Mouse (Mus musculus) liver, adult 2 months (tissue): ENCODE results near the gene Foxk2. TPM values are rescaled to one million over a fixed set of nuclear protein-coding genes. Genes with fewer than 3 reads are reported as not detected.
"Not testable (repeated sequence)": the region's sequence is repeated elsewhere in the genome, so short reads cannot be mapped to it uniquely, and the experiment has no call there.

ENCODE experiments used
- DNase-seq: peaks from one replicate; pipeline ENCODE4 v3.0.0-alpha.2; 2011; ENCODE audit warnings: low read depth, low spot score; ENCODE audit errors: extremely low read depth
- H3K27ac ChIP-seq: fragments of 200-500 bp; replicated peaks from 2 replicates; pipeline ENCODE4 v1.5.1; 2012; ENCODE audit warnings: low read depth, mild to moderate bottlenecking, control low read depth, inconsistent platforms, low read length; ENCODE audit not compliant: insufficient read depth
- H3K27me3 ChIP-seq: fragments of 200-500 bp; 2 replicates; pipeline ENCODE4 v1.6.1; 2012; ENCODE audit warnings: mild to moderate bottlenecking, moderate library complexity, low read length, inconsistent platforms; ENCODE audit not compliant: control insufficient read depth, insufficient read depth
- H3K36me3 ChIP-seq: fragments of 200-500 bp; 2 replicates; pipeline ENCODE4 v1.6.1; 2012; ENCODE audit warnings: low read length, inconsistent platforms; ENCODE audit not compliant: control insufficient read depth, insufficient read depth
- H3K4me1 ChIP-seq: fragments of 200-500 bp; 2 replicates; pipeline ENCODE4 v1.6.1; 2011; ENCODE audit warnings: low read length; ENCODE audit not compliant: control insufficient read depth, insufficient read depth
- H3K4me3 ChIP-seq: fragments of 200-500 bp; 2 replicates; pipeline ENCODE4 v1.5.1; 2011; ENCODE audit warnings: low read depth, mild to moderate bottlenecking, control low read depth, low read length, moderate library complexity; ENCODE audit not compliant: insufficient read depth
- H3K79me2 ChIP-seq: fragments of 200-500 bp; 2 replicates; pipeline ENCODE4 v1.6.1; 2012; ENCODE audit warnings: inconsistent platforms, mild to moderate bottlenecking, low read length, moderate library complexity; ENCODE audit not compliant: control insufficient read depth, insufficient read depth
- H3K9ac ChIP-seq: fragments of 200-500 bp; 2 replicates; pipeline ENCODE4 v1.6.1; 2012; ENCODE audit warnings: low read depth, mild to moderate bottlenecking, control low read depth, inconsistent platforms, low read length
- CTCF ChIP-seq: fragments of 200-500 bp; IDR thresholded peaks from 2 replicates; pipeline ENCODE4 v1.5.1; 2011; ENCODE audit warnings: low read depth, low read length, control low read depth
- POLR2A ChIP-seq: fragments of 200-500 bp; IDR thresholded peaks from 2 replicates; pipeline ENCODE4 v1.6.1; 2011; ENCODE audit warnings: low read length, control low read depth; ENCODE audit not compliant: insufficient read depth; ENCODE audit errors: extremely low read depth
- WGBS: fragments of 180-500 bp; shearing (Covaris S2); methylation state at CpG from one replicate; pipeline ENCODE4 v1.1.7; 2018; 5-methylcytosine and 5-hydroxymethylcytosine counted together
- polyA plus RNA-seq: library from polyadenylated mRNA; depleted of rRNA; stranded (reverse); fragments of >200 nt; gene quantifications from 2 replicates; pipeline ENCODE4 v1.2.3, GENCODE M21; 2012
- total RNA-seq: library from RNA; depleted of rRNA; stranded (reverse); fragments of >200 nt; gene quantifications from 2 replicates; pipeline ENCODE4 v1.2.3, GENCODE M21; 2014

Gene Foxk2
- total and polyA plus RNA-seq, 2 experiments, result 4.3 to 17.5 TPM

DNA sequence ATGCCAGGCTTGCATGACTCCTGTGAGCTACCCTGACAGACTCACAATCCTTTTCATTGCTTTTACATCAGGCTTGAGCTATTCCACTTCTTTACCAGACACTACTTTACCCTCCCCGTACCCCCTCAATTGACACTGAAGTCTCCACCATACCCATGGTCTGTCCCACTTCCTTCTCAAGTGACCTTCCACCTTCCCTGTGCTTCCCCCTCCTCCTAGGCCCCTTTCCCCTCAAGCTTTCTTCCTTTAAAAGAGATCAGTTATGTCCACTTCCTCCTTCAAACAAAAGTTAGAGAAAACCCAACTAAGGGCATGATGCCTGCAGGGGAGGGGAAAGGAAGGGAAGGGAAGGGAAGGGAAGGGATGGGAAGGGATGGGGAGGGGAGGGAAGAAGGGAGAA, 80.5 kb downstream of the Foxk2 start:
- Histone ChIP-seq H3K9ac (no peak overlapping the region), H3K79me2 (peaks cover 33% of the 10 kb centered on the region), H3K36me3 (peaks cover 52% of the 10 kb centered on the region), H3K27me3 (no peaks in the 10 kb centered on the region), H3K4me3 (no peak overlapping the region), H3K27ac (peak overlapping the region; percentile 35; the same call in 1 of the 2 replicates), H3K4me1 (peaks cover 22% of the 10 kb centered on the region)
- no peak for DNase-seq
- TF ChIP-seq POLR2A (no peak), CTCF (no peak)
- WGBS, result 83% methylated on average over 1 of the region's 1 CpGs

DNA sequence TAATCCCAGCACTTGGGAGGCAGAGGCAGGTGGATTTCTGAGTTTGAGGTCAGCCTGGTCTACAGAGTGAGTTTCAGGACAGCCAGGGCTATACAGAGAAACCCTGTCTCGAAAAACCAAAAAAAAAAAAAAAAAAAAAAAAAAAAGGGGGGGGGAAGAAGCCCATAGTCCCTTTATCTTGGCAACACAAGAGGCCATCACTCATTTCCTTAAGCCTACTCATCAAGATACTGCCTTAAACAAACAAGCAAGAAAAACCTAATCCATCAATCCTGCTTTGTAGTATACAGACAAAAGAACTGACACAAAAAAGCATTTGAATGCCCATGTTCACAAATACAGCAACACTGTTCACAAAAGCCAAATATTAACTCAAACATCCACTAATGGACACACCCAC, 82.6 kb downstream of the Foxk2 start:
- Histone ChIP-seq H3K27ac (peak overlapping the region; percentile 16; the same call in 1 of the 2 replicates), H3K79me2 (peaks cover 44% of the 10 kb centered on the region), H3K36me3 (peaks cover 38% of the 10 kb centered on the region), H3K4me1 (peaks cover 28% of the 10 kb centered on the region)
- H3K9ac ChIP-seq, H3K27me3 ChIP-seq, DNase-seq, H3K4me3 ChIP-seq: not testable (repeated sequence)
- 17% methylated on average over 1 of the region's 1 CpGs for WGBS

- WGBS, result 5% methylated on average over 2 of the region's 2 CpGs
- Histone ChIP-seq H3K4me3 (no peak overlapping the region), H3K9ac (peak overlapping the region; percentile 66), H3K36me3 (peaks cover 21% of the 10 kb centered on the region), H3K27ac (peak overlapping the region; percentile 91), H3K27me3 (no peaks in the 10 kb centered on the region), H3K79me2 (peaks cover 45% of the 10 kb centered on the region), H3K4me1 (peaks cover 39% of the 10 kb centered on the region)
- TF ChIP-seq CTCF (no peak), POLR2A (no peak)
- DNase-seq, result peak; percentile 99
Observed at GRCm38 (mm10) chr11:121347036-121347435, 87.2 kb downstream of the Foxk2 start.

DNA sequence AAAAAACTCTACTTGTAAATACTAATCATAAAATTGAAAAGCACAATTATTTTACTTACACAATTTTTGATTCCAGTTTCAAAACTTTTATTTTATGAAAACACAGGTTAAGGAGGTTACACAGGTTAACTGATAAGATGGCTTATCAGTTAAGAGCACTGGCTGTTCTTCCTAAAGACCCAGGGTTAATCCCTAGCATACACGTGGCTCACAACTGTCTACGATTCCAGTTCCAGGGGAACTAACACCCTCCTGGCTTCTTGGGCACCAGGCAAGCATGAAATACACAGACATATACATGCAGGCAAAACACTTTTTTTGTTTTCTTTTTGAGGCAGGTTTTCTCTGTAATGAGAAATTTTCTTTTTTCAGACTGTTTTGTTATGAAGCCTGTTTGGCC, 88.4 kb downstream of the Foxk2 start:
- no peak overlapping the region for H3K4me3 ChIP-seq
- peaks cover 20% of the 10 kb centered on the region for H3K36me3 ChIP-seq
- no peak for TF ChIP-seq CTCF
- TF ChIP-seq POLR2A, result no peak
- H3K9ac ChIP-seq, result 0 out of 2 replicates have a peak overlapping the region, but pooled peaks have one; percentile 18
- peaks cover 36% of the 10 kb centered on the region for H3K4me1 ChIP-seq
- no peaks in the 10 kb centered on the region for H3K27me3 ChIP-seq
- peak; percentile 82 for DNase-seq
- H3K79me2 ChIP-seq, result peaks cover 51% of the 10 kb centered on the region
- WGBS, result 32% methylated on average over 2 of the region's 2 CpGs
- H3K27ac ChIP-seq, result peak overlapping the region; percentile 71

- not testable (repeated sequence) for H3K9ac ChIP-seq, H3K27me3 ChIP-seq, H3K4me3 ChIP-seq, DNase-seq
- Histone ChIP-seq H3K27ac (peak overlapping the region; percentile 71), H3K79me2 (peaks cover 56% of the 10 kb centered on the region), H3K36me3 (peaks cover 17% of the 10 kb centered on the region), H3K4me1 (peaks cover 35% of the 10 kb centered on the region)
- WGBS, result 50% methylated on average over 3 of the region's 3 CpGs
Observed at GRCm38 (mm10) chr11:121348727-121349126, 88.9 kb downstream of the Foxk2 start.

- Histone ChIP-seq H3K27me3 (no peaks in the 10 kb centered on the region), H3K4me3 (peak overlapping the region; percentile 94), H3K36me3 (peaks cover 4% of the 10 kb centered on the region), H3K9ac (peak overlapping the region; percentile 98), H3K4me1 (peaks cover 26% of the 10 kb centered on the region), H3K27ac (peak overlapping the region; percentile 96), H3K79me2 (peaks cover 40% of the 10 kb centered on the region)
- WGBS, result 1% methylated on average over 41 of the region's 41 CpGs
- no peak for DNase-seq
- peak; percentile 45 for TF ChIP-seq CTCF
- TF ChIP-seq POLR2A, result no peak
Observed at GRCm38 (mm10) chr11:121353326-121354090, 93.7 kb downstream of the Foxk2 start.
